Mouse (Mus musculus) spleen, embryonic (tissue): ENCODE data around the gene Gm20824.
"Not testable (repeated sequence)": the region's sequence is repeated elsewhere in the genome, so short reads cannot be mapped to it uniquely, and the experiment has no call there.

Source experiments
- CTCF ChIA-PET: fragments of 350-600 bp; sonication (Branson Sonifier 250); formaldehyde crosslinking; loops from one replicate; lab custom pipeline; 2022; lab: Charles Lee

Gm20824 gene

GRCm38 (mm10) chrY:8257607-8258006 is at the start of gene Gm20824:
Gm20824 (plus strand) TSS chrY:8257907.
- CTCF ChIA-PET = not testable (repeated sequence)
